Mouse (Mus musculus): ENCODE measurements around the gene Sult3a1. TPM values are rescaled to one million over a fixed set of nuclear protein-coding genes. Genes with fewer than 3 reads are reported as not detected.

The Sult3a1 gene
- not detected in 2 replicates for polyA plus RNA-seq (2012; rRNA removed)

DNA sequence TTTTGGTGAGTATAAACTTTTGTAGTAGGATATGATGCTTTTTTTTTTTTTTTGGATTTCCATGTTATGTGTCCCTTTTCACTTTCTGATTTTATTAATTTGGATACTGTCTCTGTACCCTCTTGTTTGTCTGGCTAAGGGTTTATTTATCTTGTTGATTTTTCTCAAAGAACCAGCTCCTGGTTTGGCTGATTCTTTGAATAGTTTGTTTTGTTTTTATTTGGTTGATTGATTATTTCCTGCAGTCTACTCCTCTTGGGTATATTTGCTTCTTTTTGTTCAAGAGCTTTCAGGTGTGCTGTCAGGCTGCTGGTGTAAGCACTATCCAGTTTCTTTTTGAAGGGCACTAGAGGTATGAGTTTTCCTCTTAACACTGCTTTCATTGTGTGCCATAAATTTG, at the start of gene Sult3a1:
Gene Sult3a1, plus strand, starts transcription at position 301 of the 400 bp plus-strand sequence.
- Histone ChIP-seq H3K36me3 (ENCODE audit: control insufficient read depth, insufficient read depth, low read length) (no peaks in the 10 kb centered on the region), H3K27ac (ENCODE audit: insufficient read depth, low read depth, low read length) (no peak within 1 kb of the TSS), H3K4me3 (ENCODE audit: low read depth, low read length) (no peak within 1 kb of the TSS), H3K4me1 (ENCODE audit: control insufficient read depth, insufficient read depth, insufficient read length, low read length) (no peaks in the 10 kb centered on the region), H3K27me3 (ENCODE audit: control insufficient read depth, insufficient read depth, low read length) (no peaks in the 10 kb centered on the region)
- TF ChIP-seq POLR2A (IDR thresholded peaks at IDR 0.05; ENCODE audit: low read depth, low read length) (no peak), CTCF (IDR thresholded peaks at IDR 0.05; ENCODE audit: extremely low read depth, insufficient read length, insufficient replicate concordance, low read depth, low read length) (no peak)

DNA sequence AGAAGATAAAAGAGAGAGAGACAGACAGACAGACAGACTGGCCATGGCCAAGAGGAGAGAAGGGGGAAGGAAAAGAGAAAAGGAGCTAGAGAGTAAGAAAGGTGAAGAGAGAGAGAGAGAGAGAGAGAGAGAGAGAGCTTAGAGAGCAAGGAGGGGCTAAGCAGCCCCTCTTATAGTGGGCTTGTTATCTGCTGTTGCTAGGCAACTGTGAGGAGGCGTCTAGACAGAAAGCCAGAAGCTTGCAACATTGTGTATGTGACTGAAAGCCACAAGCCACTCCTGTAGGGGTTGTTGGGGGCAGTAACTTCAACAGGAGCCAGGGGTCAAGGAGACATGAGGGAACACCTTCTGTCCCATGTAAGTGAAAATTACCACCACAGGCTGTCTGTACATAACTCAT, 45.7 kb upstream of the Sult3a1 start:
- Histone ChIP-seq H3K4me3 (ENCODE audit: low read depth, low read length) (no peak overlapping the region), H3K4me1 (ENCODE audit: control insufficient read depth, insufficient read depth, insufficient read length, low read length) (no peaks in the 10 kb centered on the region), H3K27ac (ENCODE audit: insufficient read depth, low read depth, low read length) (no peak overlapping the region), H3K27me3 (ENCODE audit: control insufficient read depth, insufficient read depth, low read length) (no peaks in the 10 kb centered on the region), H3K36me3 (ENCODE audit: control insufficient read depth, insufficient read depth, low read length) (no peaks in the 10 kb centered on the region)
- TF ChIP-seq POLR2A (IDR thresholded peaks at IDR 0.05; ENCODE audit: low read depth, low read length) (no peak), CTCF (IDR thresholded peaks at IDR 0.05; ENCODE audit: extremely low read depth, insufficient read length, insufficient replicate concordance, low read depth, low read length) (no peak)
- 52% methylated on average over 1 of the region's 1 CpGs for WGBS

DNA sequence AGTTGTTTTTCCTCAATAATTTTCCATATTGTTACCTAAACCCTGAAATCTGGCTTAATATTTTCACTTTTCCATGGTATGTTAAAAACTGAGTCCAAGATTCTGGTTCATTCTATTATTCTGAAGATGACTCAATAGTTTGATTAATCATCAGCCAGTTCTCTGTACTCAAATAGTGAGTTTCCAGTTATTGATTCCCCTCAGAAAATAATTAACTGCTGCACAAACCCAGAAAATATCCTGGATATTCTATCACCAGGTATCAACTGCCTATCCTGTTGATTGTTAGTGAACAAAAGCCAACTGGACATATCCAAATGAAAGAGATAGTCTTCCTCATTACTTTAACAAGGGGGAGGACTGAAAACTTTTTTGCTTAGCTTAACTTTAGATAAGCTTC, 43.3 kb upstream of the Sult3a1 start:
- TF ChIP-seq POLR2A (IDR thresholded peaks at IDR 0.05; ENCODE audit: low read depth, low read length): no peak
- no peak for TF ChIP-seq CTCF (IDR thresholded peaks at IDR 0.05; ENCODE audit: extremely low read depth, insufficient read length, insufficient replicate concordance, low read depth, low read length)
- Histone ChIP-seq H3K36me3 (ENCODE audit: control insufficient read depth, insufficient read depth, low read length) (no peaks in the 10 kb centered on the region), H3K4me1 (ENCODE audit: control insufficient read depth, insufficient read depth, insufficient read length, low read length) (no peaks in the 10 kb centered on the region), H3K27ac (ENCODE audit: insufficient read depth, low read depth, low read length) (no peak overlapping the region), H3K27me3 (ENCODE audit: control insufficient read depth, insufficient read depth, low read length) (no peaks in the 10 kb centered on the region), H3K4me3 (ENCODE audit: low read depth, low read length) (no peak overlapping the region)

DNA sequence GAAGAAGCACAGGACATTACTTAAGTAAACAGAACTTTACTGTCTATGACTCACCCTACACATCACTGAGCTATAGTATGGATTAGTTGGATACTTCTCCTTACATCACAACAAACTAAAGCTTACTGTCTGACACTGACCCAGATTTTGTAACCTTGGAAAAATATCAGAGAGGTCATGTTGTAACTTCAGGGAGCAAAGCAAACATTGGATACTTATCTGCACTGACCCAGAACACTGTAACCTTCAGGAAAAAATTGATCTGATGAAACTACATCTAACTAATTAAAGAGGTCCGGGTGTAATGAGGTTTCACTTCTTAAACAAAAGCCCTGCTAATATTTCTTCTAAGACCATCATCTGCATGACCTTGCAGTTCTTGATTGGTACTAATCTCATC, 40.6 kb upstream of the Sult3a1 start:
- Histone ChIP-seq H3K36me3 (ENCODE audit: control insufficient read depth, insufficient read depth, low read length) (no peaks in the 10 kb centered on the region), H3K27me3 (ENCODE audit: control insufficient read depth, insufficient read depth, low read length) (no peaks in the 10 kb centered on the region), H3K4me1 (ENCODE audit: control insufficient read depth, insufficient read depth, insufficient read length, low read length) (no peaks in the 10 kb centered on the region), H3K27ac (ENCODE audit: insufficient read depth, low read depth, low read length) (no peak overlapping the region), H3K4me3 (ENCODE audit: low read depth, low read length) (no peak overlapping the region)
- 43% methylated on average over 1 of the region's 1 CpGs for WGBS
- TF ChIP-seq CTCF (IDR thresholded peaks at IDR 0.05; ENCODE audit: extremely low read depth, insufficient read length, insufficient replicate concordance, low read depth, low read length): no peak
- TF ChIP-seq POLR2A (IDR thresholded peaks at IDR 0.05; ENCODE audit: low read depth, low read length): no peak

DNA sequence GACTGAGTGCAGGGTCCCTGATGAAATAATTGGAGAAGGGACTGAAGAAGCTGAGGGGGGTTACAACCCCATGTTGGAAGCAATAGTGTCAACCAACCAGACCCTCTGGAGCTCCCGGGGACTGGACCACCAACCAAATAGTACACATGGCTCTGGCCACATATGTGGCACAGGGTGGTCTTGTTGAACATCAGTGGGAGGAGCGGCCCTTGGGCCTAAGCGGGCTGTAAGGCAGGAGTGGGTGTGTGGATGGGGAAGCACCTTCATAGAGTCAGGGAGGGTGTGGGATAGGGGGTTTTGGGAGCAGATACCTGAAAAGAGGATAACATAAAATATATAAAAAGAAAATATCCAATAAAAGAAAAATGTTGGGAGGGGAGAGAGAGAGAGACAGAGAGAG, 36.6 kb upstream of the Sult3a1 start:
- WGBS: 89% methylated on average over 3 of the region's 3 CpGs
- TF ChIP-seq CTCF (IDR thresholded peaks at IDR 0.05; ENCODE audit: extremely low read depth, insufficient read length, insufficient replicate concordance, low read depth, low read length): no peak
- TF ChIP-seq POLR2A (IDR thresholded peaks at IDR 0.05; ENCODE audit: low read depth, low read length): no peak
- H3K36me3 ChIP-seq (ENCODE audit: control insufficient read depth, insufficient read depth, low read length): no peaks in the 10 kb centered on the region
- H3K4me3 ChIP-seq (ENCODE audit: low read depth, low read length): no peak overlapping the region
- no peaks in the 10 kb centered on the region for H3K27me3 ChIP-seq (ENCODE audit: control insufficient read depth, insufficient read depth, low read length)
- no peaks in the 10 kb centered on the region for H3K4me1 ChIP-seq (ENCODE audit: control insufficient read depth, insufficient read depth, insufficient read length, low read length)
- no peak overlapping the region for H3K27ac ChIP-seq (ENCODE audit: insufficient read depth, low read depth, low read length)

DNA sequence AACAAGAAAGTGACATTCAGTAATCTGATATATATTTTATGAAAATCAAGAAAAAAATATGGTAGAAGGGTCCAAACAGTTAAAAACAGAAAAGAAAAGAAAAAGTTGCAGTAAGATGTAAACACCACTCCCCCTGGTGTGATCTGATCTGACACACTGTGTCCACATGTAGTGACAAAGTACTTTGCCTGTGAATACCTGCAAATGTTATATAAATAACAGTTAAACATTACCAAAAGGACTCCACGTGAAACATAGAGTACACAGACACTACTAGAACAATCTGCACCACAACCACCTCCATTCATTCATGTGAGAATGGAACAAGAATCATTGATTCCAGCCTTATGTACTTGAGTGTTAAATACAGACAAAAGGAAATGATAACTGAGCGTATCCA, 8.5 kb downstream of the Sult3a1 start:
- H3K4me1 ChIP-seq (ENCODE audit: control insufficient read depth, insufficient read depth, insufficient read length, low read length): no peaks in the 10 kb centered on the region
- no peak for TF ChIP-seq POLR2A (IDR thresholded peaks at IDR 0.05; ENCODE audit: low read depth, low read length)
- TF ChIP-seq CTCF (IDR thresholded peaks at IDR 0.05; ENCODE audit: extremely low read depth, insufficient read length, insufficient replicate concordance, low read depth, low read length): no peak
- no peak overlapping the region for H3K27ac ChIP-seq (ENCODE audit: insufficient read depth, low read depth, low read length)
- H3K4me3 ChIP-seq (ENCODE audit: low read depth, low read length): no peak overlapping the region
- 44% methylated on average over 2 of the region's 2 CpGs for WGBS
- no peaks in the 10 kb centered on the region for H3K27me3 ChIP-seq (ENCODE audit: control insufficient read depth, insufficient read depth, low read length)
- H3K36me3 ChIP-seq (ENCODE audit: control insufficient read depth, insufficient read depth, low read length): no peaks in the 10 kb centered on the region

DNA sequence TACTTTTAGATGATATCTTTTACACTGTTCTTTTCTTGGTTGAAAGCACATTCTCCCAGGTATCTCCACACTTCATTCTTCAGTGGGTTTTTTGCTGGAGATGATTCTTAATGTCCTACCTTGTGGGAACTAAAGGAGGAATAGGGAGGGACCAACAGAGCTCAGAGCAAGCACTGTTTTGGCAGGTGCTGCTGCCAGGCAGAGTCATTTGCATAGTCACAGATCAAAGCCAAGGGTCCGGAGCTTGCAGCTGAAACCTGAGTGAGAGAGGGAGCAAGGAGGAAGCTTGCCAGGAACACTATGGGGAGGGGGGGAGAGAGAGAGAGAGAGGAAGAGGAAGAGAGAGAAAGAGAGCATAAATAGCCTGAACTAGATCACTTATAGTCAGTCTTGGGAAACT, 12.9 kb downstream of the Sult3a1 start:
- Histone ChIP-seq H3K27me3 (ENCODE audit: control insufficient read depth, insufficient read depth, low read length) (no peaks in the 10 kb centered on the region), H3K4me1 (ENCODE audit: control insufficient read depth, insufficient read depth, insufficient read length, low read length) (no peaks in the 10 kb centered on the region), H3K4me3 (ENCODE audit: low read depth, low read length) (no peak overlapping the region), H3K27ac (ENCODE audit: insufficient read depth, low read depth, low read length) (no peak overlapping the region), H3K36me3 (ENCODE audit: control insufficient read depth, insufficient read depth, low read length) (no peaks in the 10 kb centered on the region)
- no peak for TF ChIP-seq CTCF (IDR thresholded peaks at IDR 0.05; ENCODE audit: extremely low read depth, insufficient read length, insufficient replicate concordance, low read depth, low read length)
- no peak for TF ChIP-seq POLR2A (IDR thresholded peaks at IDR 0.05; ENCODE audit: low read depth, low read length)
- 14% methylated on average over 1 of the region's 1 CpGs for WGBS
